Mouse (Mus musculus) left cerebral cortex, postnatal 36 days (tissue): ENCODE measurements around the gene Fbxo11. TPM values are rescaled to one million over a fixed set of nuclear protein-coding genes. Genes with fewer than 3 reads are reported as not detected.
"Not testable (repeated sequence)": the region's sequence is repeated elsewhere in the genome, so short reads cannot be mapped to it uniquely, and the experiment has no call there.

ENCODE experiments used
- DNase-seq, 2 experiments: peaks; one replicate each; pipeline ENCODE4 v3.0.0; 2021 to 2022; ENCODE audit warnings: low spot score in 2 of 2, mixed read lengths in 1 of 2
- intact Hi-C: fragments of 180-260 bp; cut with DNase I; formaldehyde crosslinking; loops from one replicate; pipeline ENCODE4 v1.15.1; 2025
- total RNA-seq, 2 experiments: library from RNA; stranded (reverse); gene quantifications; 2 replicates each; pipeline ENCODE4 v1.2.3; 2021

Fbxo11 gene
- total RNA-seq, 2 experiments from 2014 or later: 106 to 122 TPM

DNA sequence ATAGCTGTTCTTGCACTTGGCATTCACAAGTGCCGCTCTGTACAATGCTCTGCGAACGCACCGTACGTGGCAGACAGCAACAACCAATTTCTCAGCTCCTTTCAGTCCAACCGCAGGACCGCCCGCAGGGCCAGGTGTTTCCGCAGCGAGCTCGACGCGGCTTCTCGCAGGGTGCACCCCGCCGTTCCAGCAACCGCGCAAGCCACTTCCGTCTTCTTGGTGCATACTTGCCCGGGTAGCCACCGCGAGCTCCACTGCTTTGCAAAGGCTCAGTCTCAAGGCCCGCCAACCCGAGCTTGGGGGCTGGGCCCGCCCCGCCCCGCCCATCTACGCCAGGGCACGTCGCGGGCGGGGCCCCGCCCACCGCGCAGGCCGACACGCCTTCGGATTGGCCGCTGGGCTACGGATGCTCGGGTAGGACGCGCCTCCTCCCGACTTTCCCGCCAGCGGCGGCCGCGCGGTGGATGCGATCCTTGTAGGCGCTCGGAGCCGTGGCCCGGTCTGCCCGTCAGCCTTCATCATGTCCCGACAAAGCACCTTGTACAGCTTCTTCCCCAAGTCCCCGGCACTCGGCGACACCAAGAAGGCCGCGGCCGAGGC is 90.4 kb downstream of the Fbxo11 start, which contains the start of gene Msh6:
TSS of gene Msh6 (plus strand) at position 434 of the 600 bp plus-strand sequence.
- intact Hi-C loops: no loop called here
- DNase-seq: peak; percentile 86 to 88

GRCm38 (mm10) chr17:87973261-87974167 is 91.6 kb downstream of the Fbxo11 start:
- intact Hi-C loops: no loop called here
- no peak for DNase-seq

- intact Hi-C loops: no loop called here
- DNase-seq: no peak
Measured at GRCm38 (mm10) chr17:87972856-87973255, 92.2 kb downstream of the Fbxo11 start.

DNA sequence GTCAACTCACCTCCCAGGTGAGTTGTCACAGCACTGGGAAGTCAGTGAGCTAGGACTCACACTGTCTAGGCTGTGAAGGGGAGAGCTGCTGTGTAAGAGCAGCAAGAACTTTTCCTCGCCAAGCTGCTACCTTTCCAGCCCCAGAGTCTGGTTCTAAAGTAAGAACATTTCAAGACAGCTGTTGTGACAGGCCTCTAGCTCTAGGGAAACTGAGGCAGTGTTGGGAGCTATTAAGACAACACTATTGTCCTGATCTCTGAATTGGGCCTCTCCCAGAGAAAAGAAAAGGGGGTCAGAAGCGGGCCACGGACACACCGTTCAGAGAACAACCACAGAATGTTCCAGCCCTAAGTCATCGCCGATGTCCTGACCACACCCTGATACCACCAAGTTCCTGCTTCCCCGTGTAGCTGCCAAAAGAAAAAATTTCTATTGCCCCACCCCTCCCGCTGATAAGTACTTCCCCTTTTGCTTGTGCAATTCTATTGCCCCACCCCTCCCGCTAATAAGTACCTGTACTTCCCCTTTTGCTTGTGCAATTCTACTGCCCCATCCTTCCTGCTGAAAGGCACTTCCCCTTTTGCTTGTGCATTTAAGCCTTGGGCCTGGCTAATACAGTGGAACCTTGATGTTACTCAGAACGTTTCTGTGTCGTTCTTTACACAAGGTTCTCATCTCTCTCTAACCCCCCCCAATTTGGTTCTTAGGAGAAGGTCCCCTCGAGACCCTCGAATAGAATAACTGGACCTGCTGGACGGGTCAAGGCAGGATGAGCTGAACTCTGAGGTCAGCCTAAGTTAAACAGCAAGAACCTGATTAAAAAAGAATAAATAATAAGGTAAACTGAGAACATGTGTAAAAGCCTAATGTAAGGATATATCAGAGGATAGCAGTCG is 93.1 kb downstream of the Fbxo11 start:
- intact Hi-C loops, DNase-seq: not testable (repeated sequence)

GRCm38 (mm10) chr17:87968483-87968926 is 96.6 kb downstream of the Fbxo11 start:
- intact Hi-C loops: loop anchor here (5.0 kb wide), 1 partner anchor 276 kb away; no protein-coding TSS in a partner anchor
- DNase-seq: not testable (repeated sequence)

DNA sequence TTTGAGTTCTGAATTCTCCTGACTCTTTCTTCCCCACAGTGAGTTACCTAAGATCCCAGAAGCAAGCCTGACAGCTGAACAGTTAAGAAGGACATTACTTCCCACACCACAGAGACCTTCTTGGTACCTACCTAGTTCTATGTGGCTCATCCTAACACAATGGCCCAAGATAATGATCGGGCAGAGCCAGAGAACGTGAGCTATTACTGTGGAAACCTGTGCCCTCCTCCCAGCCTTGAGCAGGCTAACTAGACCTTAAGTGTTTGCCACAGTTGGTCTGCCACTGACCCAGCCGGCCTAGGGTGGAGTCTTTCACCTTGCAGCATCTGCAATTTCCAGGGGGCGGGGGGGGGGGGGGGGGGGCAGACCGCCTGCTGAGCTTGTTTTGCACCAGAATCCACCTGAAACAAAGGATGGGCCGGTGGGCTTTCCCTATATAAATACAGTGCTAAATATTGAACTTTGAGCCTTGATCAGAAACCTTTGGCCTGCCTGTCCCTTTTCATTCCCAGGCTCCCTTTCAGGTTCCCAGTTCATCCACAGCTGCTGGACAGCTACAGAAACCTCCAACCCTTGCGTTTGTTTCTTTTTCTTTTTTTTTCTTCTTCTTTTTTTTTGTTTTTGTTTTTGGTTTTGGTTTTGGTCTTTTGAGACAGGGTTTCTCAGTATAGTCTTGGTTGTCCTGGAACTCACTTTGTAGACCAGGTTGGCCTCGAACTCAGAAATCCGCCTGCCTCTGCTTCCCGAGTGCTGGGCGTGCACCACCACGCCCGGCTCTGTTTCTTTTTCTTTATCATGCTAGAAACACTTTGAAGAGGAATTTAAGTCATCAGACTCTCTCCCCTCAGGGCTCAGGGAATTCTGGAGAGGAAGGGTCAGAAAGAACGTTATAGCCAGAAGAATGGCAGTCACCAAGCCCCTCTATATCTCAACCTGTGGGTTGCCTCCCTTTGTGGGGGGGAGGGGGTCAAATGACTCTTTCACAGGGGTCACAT is 101.7 kb downstream of the Fbxo11 start:
- intact Hi-C loops: no loop called here
- DNase-seq: no peak

- DNase-seq, intact Hi-C loops: not testable (repeated sequence)
Measured at GRCm38 (mm10) chr17:87959931-87960330, 105.2 kb downstream of the Fbxo11 start.

- DNase-seq, intact Hi-C loops: not testable (repeated sequence)
Measured at GRCm38 (mm10) chr17:87959406-87959805, 105.7 kb downstream of the Fbxo11 start.

GRCm38 (mm10) chr17:87958283-87958682 is 106.8 kb downstream of the Fbxo11 start:
- no peak for DNase-seq

DNA sequence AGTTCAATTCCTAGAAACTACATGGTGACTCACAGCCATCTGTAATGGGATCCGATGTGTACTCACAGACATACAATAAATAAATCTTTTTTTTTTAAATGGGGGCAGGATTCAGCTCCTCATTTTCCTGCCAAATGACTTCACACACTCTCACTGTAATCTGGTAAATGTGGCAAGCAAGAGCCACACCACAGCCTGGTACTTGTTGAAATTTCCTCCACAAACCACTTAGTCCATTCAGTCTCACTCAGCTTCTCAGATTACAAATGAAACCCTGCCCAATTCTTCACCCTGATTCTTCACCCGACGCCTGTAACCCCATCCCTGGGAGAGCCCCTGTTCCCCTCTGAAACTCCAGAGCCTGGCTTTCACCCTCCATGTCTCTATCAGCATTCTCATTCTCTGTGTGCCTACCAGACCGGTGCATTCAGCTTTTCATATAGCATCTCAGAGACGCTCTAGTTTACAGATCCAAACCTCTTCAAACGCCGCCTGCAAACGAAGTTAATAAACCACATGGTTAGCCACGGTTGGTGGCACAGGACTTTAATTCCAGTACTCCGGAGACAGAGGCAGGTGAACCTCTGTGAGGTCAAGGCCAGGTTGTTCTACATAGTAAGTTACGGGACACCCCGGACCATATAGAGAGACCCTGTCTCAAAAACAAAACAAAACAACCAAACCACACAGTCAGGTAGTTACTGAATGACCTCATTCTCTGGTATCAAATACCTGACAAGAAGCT is 107.8 kb downstream of the Fbxo11 start:
- intact Hi-C loops: no loop called here
- no peak for DNase-seq

More at GRCm38 (mm10) chr17:87958283-87958682, 106.8 kb downstream of the Fbxo11 start:
- intact Hi-C loops: no loop called here

GRCm38 (mm10) chr17:87954618-87955124 is 110.4 kb downstream of the Fbxo11 start:
- DNase-seq, intact Hi-C loops: not testable (repeated sequence)

DNA sequence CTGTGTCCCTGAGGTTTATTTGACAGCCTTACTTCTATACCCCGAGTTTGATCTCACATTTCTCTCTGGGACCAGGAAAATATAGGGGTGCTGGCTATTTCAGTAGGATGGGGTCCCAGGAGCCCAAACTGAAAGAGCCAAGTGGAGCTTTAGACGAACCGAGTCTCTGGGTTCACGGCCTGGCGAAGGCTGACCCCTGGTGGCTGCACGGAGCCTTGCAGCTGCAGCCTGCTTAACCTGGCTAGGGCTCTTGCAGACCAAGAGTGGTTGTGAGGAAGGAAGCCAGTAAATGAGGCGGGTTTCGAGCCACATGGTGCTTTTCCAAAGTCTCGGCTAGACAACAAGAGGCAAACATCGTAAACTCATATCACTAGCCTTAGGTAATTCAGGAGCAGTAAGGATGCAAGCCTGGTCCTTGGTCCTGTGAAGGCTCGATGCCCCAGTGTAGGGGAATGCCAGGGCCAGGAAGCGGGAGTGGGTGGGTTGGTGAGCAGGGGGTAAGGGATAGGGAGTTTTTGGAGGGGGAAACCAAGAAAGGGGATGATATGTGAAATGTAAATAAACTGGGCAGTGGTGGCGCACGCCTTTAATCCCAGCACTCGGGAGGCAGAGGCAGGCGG is 116.0 kb downstream of the Fbxo11 start:
- intact Hi-C loops: loop anchor here (2.0 kb wide), 3 partner anchors 66 to 348 kb away; no protein-coding TSS in a partner anchor
- peak; percentile 75 to 77 for DNase-seq

Other genes with a start within 250 kb of the Fbxo11 start
- not detected for gene Rpl36-ps4, start 144.3 kb downstream of the Fbxo11 start, total RNA-seq
- 10 to 100 TPM; 13.3 to 14.0 TPM for gene Msh6, start 90.2 kb downstream of the Fbxo11 start, total RNA-seq